ENCODE assay signal across 20 mouse cellular contexts in the genomic region with DNA sequence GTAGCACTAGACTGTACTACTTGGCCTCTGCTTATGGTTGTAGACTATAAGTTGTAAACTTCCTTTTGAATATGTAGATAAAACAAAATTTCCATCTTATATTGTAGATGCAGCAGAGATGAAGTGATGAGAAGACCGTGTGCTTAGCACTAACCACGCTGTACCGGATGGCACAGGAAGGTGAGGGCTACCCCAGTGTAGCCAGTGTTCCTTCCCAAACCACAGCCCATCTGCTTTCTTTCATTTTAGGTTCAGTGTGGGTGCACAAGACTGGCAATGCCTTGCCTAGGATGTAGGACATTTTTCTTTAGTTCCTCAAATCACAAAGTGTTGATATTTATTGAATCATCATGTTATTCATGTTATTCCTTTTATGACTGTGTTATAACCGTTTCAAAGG.
DNase-seq lines count a peak whose midpoint lies in the region; ATAC-seq lines count a peak whose summit lies in the region.
"Had no signal": no experiment of that assay in that cellular context is flagged by ENCODE, and none has a peak within 500 bp of the region (broad histone marks: within the 10 kb centered on the region; RNA-seq: fewer than 3 reads in every experiment).

No protein-coding gene starts in this region.

- ATAC-seq in granulocyte monocyte progenitor cell, adult 5-6 weeks (replicated peaks; ENCODE audit: poor library complexity, severe bottlenecking) = peak; percentile 61
- ATAC-seq in erythroblast, adult 5-6 weeks (replicated peaks; ENCODE audit: low FRiP score, poor library complexity, severe bottlenecking) = no peak
- ATAC-seq: forebrain, embryonic 14.5 days; intestine, postnatal 0 days had no signal

- peak; percentile 56 to 71 for DNase-seq in frontal cortex, adult 2 months (ENCODE audit: extremely low spot score in 1 of 2, low spot score in 1 of 2)
- DNase-seq in frontal cortex, postnatal 10 days (ENCODE audit: low spot score in 2 of 2) = no peak
- peak; percentile 74 for DNase-seq in right cerebral cortex, adult 18-20 months
- no peak for DNase-seq in right cerebral cortex, postnatal 25 days
- peak; percentile 73 for DNase-seq in telencephalon, adult 2 months (ENCODE audit: low read depth, low spot score)
- DNase-seq: adrenal gland, postnatal 10 days; cerebellum, adult 18-20 months; cerebellum, postnatal 10 days; gastrocnemius, postnatal 25 days; heart, adult 18-20 months; heart, postnatal 36 days; kidney, postnatal 14 days; layer of hippocampus, adult 9-11 months; lung, embryonic 14.5 days; lung, postnatal 14 days; thymus, postnatal 4 days had no signal

Comparison
In these comparisons a context has a peak if more than half of its experiments do, and no peak if none do; other contexts are left out.
1. DNase-seq: peak in frontal cortex, adult 2 months (2 of 2), right cerebral cortex, adult 18-20 months (single experiment) and telencephalon, adult 2 months (single experiment); none in frontal cortex, postnatal 10 days (0 of 2) and right cerebral cortex, postnatal 25 days (single experiment).